Comparison of ENCODE assay signal across 9 mouse cellular contexts in the genomic region with DNA sequence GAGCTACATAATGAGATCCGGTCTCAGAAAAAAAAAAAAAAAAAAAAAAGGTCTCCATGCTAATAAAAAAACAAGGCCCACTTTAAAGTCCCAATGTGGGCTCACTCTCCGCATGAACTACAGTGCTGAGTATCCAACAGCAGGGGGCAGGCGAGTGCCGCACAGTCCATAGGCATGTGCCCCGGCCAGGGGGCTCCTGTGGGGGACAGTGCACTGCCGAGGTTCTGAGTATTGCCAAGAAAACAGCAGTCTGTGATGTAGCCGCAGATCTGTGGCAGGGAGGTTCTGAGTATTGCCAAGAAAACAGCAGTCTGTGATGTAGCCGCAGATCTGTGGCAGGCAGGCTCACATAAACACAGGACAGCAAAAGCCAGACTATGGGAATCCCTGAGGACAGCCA. TPM values are rescaled to one million over a fixed set of nuclear protein-coding genes. Genes with fewer than 3 reads are reported as not detected.
DNase-seq lines count a peak whose midpoint lies in the region; ATAC-seq and TF ChIP-seq lines count a peak whose summit lies in the region.
"Had no signal": no experiment of that assay in that cellular context is flagged by ENCODE, and none has a peak within 500 bp of the region (broad histone marks: within the 10 kb centered on the region; RNA-seq: fewer than 3 reads in every experiment).

No protein-coding gene starts in this region.

- peaks cover 17% of the 10 kb centered on the region for H3K4me1 ChIP-seq in hindbrain, postnatal 0 days (ENCODE audit: insufficient read depth, low read length)
- H3K4me1 ChIP-seq in lung, adult 2 months (ENCODE audit: control insufficient read depth, insufficient read depth, low read length), result no peaks in the 10 kb centered on the region
- H3K4me1 ChIP-seq in neural tube, embryonic 15.5 days, result peaks cover 29% of the 10 kb centered on the region

- 9% methylated on average over 8 of the region's 8 CpGs for WGBS in hindbrain, postnatal 0 days
- 13% methylated on average over 8 of the region's 8 CpGs for WGBS in lung, adult 2 months
- WGBS in neural tube, embryonic 15.5 days, result 12% methylated on average over 8 of the region's 8 CpGs

- H3K4me3 ChIP-seq in hindbrain, postnatal 0 days (ENCODE audit: low read length), result no peak overlapping the region
- H3K4me3 ChIP-seq in lung, adult 2 months (replicated peaks; ENCODE audit: extremely low read depth, low read depth, low read length), result no peak overlapping the region
- H3K4me3 ChIP-seq in neural tube, embryonic 15.5 days (replicated peaks), result no peak overlapping the region

- peak; percentile 63 for ATAC-seq in hindbrain, postnatal 0 days
- ATAC-seq in neural tube, embryonic 15.5 days (ENCODE audit: low FRiP score), result no peak

- H3K36me3 ChIP-seq in hindbrain, postnatal 0 days (ENCODE audit: insufficient read depth, low read length), result no peaks in the 10 kb centered on the region
- peaks cover 14% of the 10 kb centered on the region; the same call in 1 of the 2 replicates for H3K36me3 ChIP-seq in neural tube, embryonic 15.5 days

- intact Hi-C loops in left cerebral cortex, postnatal 10 days (cut with DNase I), result no loop called here

- no peaks in the 10 kb centered on the region for H3K27me3 ChIP-seq in hindbrain, postnatal 0 days (ENCODE audit: insufficient read depth, low read length)
- no peaks in the 10 kb centered on the region for H3K27me3 ChIP-seq in neural tube, embryonic 15.5 days (replicated peaks)

- TF ChIP-seq POLR2A in lung, adult 2 months (IDR thresholded peaks at IDR 0.05; ENCODE audit: borderline replicate concordance, extremely low read depth, low read depth, low read length), result no peak

- H3K9ac ChIP-seq in hindbrain, postnatal 0 days (replicated peaks; ENCODE audit: low read length), result no peak overlapping the region
- H3K9ac ChIP-seq in neural tube, embryonic 15.5 days (replicated peaks), result no peak overlapping the region

- TF ChIP-seq CTCF in hindbrain, postnatal 0 days (IDR thresholded peaks at IDR 0.05; ENCODE audit: low read depth), result peak; percentile 89
- TF ChIP-seq CTCF in lung, adult 2 months (IDR thresholded peaks at IDR 0.05; ENCODE audit: insufficient read depth, low read length), result peak; percentile 83

- H3K4me2 ChIP-seq in hindbrain, postnatal 0 days (ENCODE audit: low read depth, low read length), result no peak overlapping the region
- no peak overlapping the region for H3K4me2 ChIP-seq in neural tube, embryonic 15.5 days

- DNase-seq in left cerebral cortex, postnatal 10 days (ENCODE audit: extremely low spot score in 1 of 2, low spot score in 2 of 2), result peak; percentile 37 to 83
- no peak for DNase-seq in left cerebral cortex, adult 9 months (ENCODE audit: low spot score in 2 of 2)
- DNase-seq in NIH3T3 (ENCODE audit: low read depth), result peak; percentile 70
- peak; percentile 85 for DNase-seq in embryo, embryonic 11 days
- peak; percentile 85 for DNase-seq in hindbrain, postnatal 0 days (ENCODE audit: low spot score)
- DNase-seq in lung, adult 2 months, result peak; percentile 60
- no peak for DNase-seq in c-Kit-positive CD71-positive TER-119-positive erythroid progenitor cells, embryonic 14.5 days (ENCODE audit: low spot score)

- 0 out of 2 replicates have a peak overlapping the region, but pooled peaks have one; percentile 4 for H3K27ac ChIP-seq in hindbrain, postnatal 0 days
- 0 out of 2 replicates have a peak overlapping the region, but pooled peaks have one; percentile 19 for H3K27ac ChIP-seq in neural tube, embryonic 15.5 days (replicated peaks)

- no peaks in the 10 kb centered on the region for H3K9me3 ChIP-seq in hindbrain, postnatal 0 days (ENCODE audit: low read length)
- H3K9me3 ChIP-seq in neural tube, embryonic 15.5 days (replicated peaks), result no peaks in the 10 kb centered on the region

RNA-seq across cellular contexts. Expression of gene Crocc, which starts 15.5 kb away (rescaled TPM):
- total RNA-seq in left cerebral cortex, postnatal 10 days (2021), result 10 to 100 TPM; 44.5 to 45.2 TPM
- 18.7 and 19.7 TPM in 2 replicates for total RNA-seq in hindbrain, postnatal 0 days (2014; rRNA removed)
- polyA plus RNA-seq in hindbrain, postnatal 0 days (2015; fragmentation: Nextera tagmentation; extraction: Ambion mirVana), result 3.8 and 3.9 TPM in 2 replicates
- 10.1 and 14.0 TPM in 2 replicates for polyA plus RNA-seq in lung, adult 2 months (2012; rRNA removed)
- polyA plus RNA-seq in neural tube, embryonic 15.5 days (2015; fragmentation: Nextera tagmentation; extraction: Ambion mirVana), result 4.5 and 4.9 TPM in 2 replicates

RNA-seq across cellular contexts. Expression of gene Necap2, which starts 33.3 kb away (rescaled TPM):
- 10 to 100 TPM; 41.8 to 42.9 TPM for total RNA-seq in left cerebral cortex, postnatal 10 days (2021)
- total RNA-seq in hindbrain, postnatal 0 days (2014; rRNA removed), result 52.5 and 67.5 TPM in 2 replicates
- 51.5 and 51.8 TPM in 2 replicates for polyA plus RNA-seq in hindbrain, postnatal 0 days (2015; fragmentation: Nextera tagmentation; extraction: Ambion mirVana)
- polyA plus RNA-seq in lung, adult 2 months (2012; rRNA removed), result 76.7 and 85.5 TPM in 2 replicates
- 56.8 and 59.8 TPM in 2 replicates for polyA plus RNA-seq in neural tube, embryonic 15.5 days (2015; fragmentation: Nextera tagmentation; extraction: Ambion mirVana)

RNA-seq across cellular contexts. Expression of gene Mfap2, which starts 34.6 kb away (rescaled TPM):
- total RNA-seq in left cerebral cortex, postnatal 10 days (2021), result 10 to 100 TPM in 1 of 2 experiments, 1 to 10 TPM in 1; 9.3 to 14.8 TPM
- total RNA-seq in hindbrain, postnatal 0 days (2014; rRNA removed), result 20.6 and 42.3 TPM in 2 replicates
- polyA plus RNA-seq in hindbrain, postnatal 0 days (2015; fragmentation: Nextera tagmentation; extraction: Ambion mirVana), result 92.0 and 99.5 TPM in 2 replicates
- 173 and 190 TPM in 2 replicates for polyA plus RNA-seq in lung, adult 2 months (2012; rRNA removed)
- 210 and 222 TPM in 2 replicates for polyA plus RNA-seq in neural tube, embryonic 15.5 days (2015; fragmentation: Nextera tagmentation; extraction: Ambion mirVana)

RNA-seq across cellular contexts. Expression of gene Spata21, which starts 43.3 kb away (rescaled TPM):
- total RNA-seq in left cerebral cortex, postnatal 10 days (2021), result under 1 TPM; 0.17 to 0.59 TPM
- total RNA-seq in hindbrain, postnatal 0 days (2014; rRNA removed), result 0.37 and 0.90 TPM in 2 replicates
- polyA plus RNA-seq in hindbrain, postnatal 0 days (2015; fragmentation: Nextera tagmentation; extraction: Ambion mirVana), result 0.84 and 1.6 TPM in 2 replicates
- not detected in 2 replicates for polyA plus RNA-seq in lung, adult 2 months (2012; rRNA removed)
- 0.51 and 0.55 TPM in 2 replicates for polyA plus RNA-seq in neural tube, embryonic 15.5 days (2015; fragmentation: Nextera tagmentation; extraction: Ambion mirVana)
- polyA plus RNA-seq: heart, embryonic 14.5 days had no signal

RNA-seq across cellular contexts. Expression of gene Atp13a2, which starts 58.1 kb away (rescaled TPM):
- total RNA-seq in left cerebral cortex, postnatal 10 days (2021), result 100 to 1,000 TPM; 241 to 250 TPM
- 408 and 435 TPM in 2 replicates for total RNA-seq in hindbrain, postnatal 0 days (2014; rRNA removed)
- polyA plus RNA-seq in hindbrain, postnatal 0 days (2015; fragmentation: Nextera tagmentation; extraction: Ambion mirVana), result 151 and 166 TPM in 2 replicates
- polyA plus RNA-seq in lung, adult 2 months (2012; rRNA removed), result 199 and 258 TPM in 2 replicates
- 162 and 188 TPM in 2 replicates for polyA plus RNA-seq in neural tube, embryonic 15.5 days (2015; fragmentation: Nextera tagmentation; extraction: Ambion mirVana)

Comparison
In these comparisons a context has a peak if more than half of its experiments do, and no peak if none do; other contexts are left out.
1. DNase-seq: peak in left cerebral cortex, postnatal 10 days (2 of 2), NIH3T3 (single experiment), embryo, embryonic 11 days (single experiment), hindbrain, postnatal 0 days (single experiment) and lung, adult 2 months (single experiment); none in left cerebral cortex, adult 9 months (0 of 2) and c-Kit-positive CD71-positive TER-119-positive erythroid progenitor cells, embryonic 14.5 days (single experiment).